Mouse (Mus musculus): ENCODE results near the gene Sipa1l1.

The Sipa1l1 gene

GRCm38 (mm10) chr12:82247371-82248258 lies 78.5 kb downstream of the Sipa1l1 start:
- no peak for DNase-seq (ENCODE audit: low read depth, low spot score)

GRCm38 (mm10) chr12:82248501-82248900 lies 79.4 kb downstream of the Sipa1l1 start:
- no peak for DNase-seq (ENCODE audit: low read depth, low spot score)

GRCm38 (mm10) chr12:82251328-82251727 lies 82.2 kb downstream of the Sipa1l1 start:
- DNase-seq (ENCODE audit: low read depth, low spot score) = no peak

GRCm38 (mm10) chr12:82254076-82254475 lies 85.0 kb downstream of the Sipa1l1 start:
- no peak for DNase-seq (ENCODE audit: low read depth, low spot score)

GRCm38 (mm10) chr12:82256012-82256411 lies 86.9 kb downstream of the Sipa1l1 start:
- no peak for DNase-seq (ENCODE audit: low read depth, low spot score)

- DNase-seq (ENCODE audit: low read depth, low spot score) = no peak
Measured at GRCm38 (mm10) chr12:82256921-82257500, 87.9 kb downstream of the Sipa1l1 start.

GRCm38 (mm10) chr12:82257994-82258785 lies 89.1 kb downstream of the Sipa1l1 start:
- DNase-seq (ENCODE audit: low read depth, low spot score) = no peak

- no peak for DNase-seq (ENCODE audit: low read depth, low spot score)
Measured at GRCm38 (mm10) chr12:82263443-82263842, 94.3 kb downstream of the Sipa1l1 start.

GRCm38 (mm10) chr12:82264083-82264851 lies 95.1 kb downstream of the Sipa1l1 start:
- DNase-seq (ENCODE audit: low read depth, low spot score) = no peak

GRCm38 (mm10) chr12:82265335-82266274 lies 96.5 kb downstream of the Sipa1l1 start:
- no peak for DNase-seq (ENCODE audit: low read depth, low spot score)

GRCm38 (mm10) chr12:82271447-82271846 lies 102.3 kb downstream of the Sipa1l1 start:
- no peak for DNase-seq (ENCODE audit: low read depth, low spot score)

- DNase-seq (ENCODE audit: low read depth, low spot score) = no peak
Measured at GRCm38 (mm10) chr12:82273503-82273902, 104.4 kb downstream of the Sipa1l1 start.

GRCm38 (mm10) chr12:82274576-82274975 lies 105.5 kb downstream of the Sipa1l1 start:
- no peak for DNase-seq (ENCODE audit: low read depth, low spot score)

- DNase-seq (ENCODE audit: low read depth, low spot score) = no peak
Measured at GRCm38 (mm10) chr12:82275767-82276166, 106.6 kb downstream of the Sipa1l1 start.

GRCm38 (mm10) chr12:82276591-82276990 lies 107.5 kb downstream of the Sipa1l1 start:
- DNase-seq (ENCODE audit: low read depth, low spot score) = no peak

- no peak for DNase-seq (ENCODE audit: low read depth, low spot score)
Measured at GRCm38 (mm10) chr12:82284617-82285016, 115.5 kb downstream of the Sipa1l1 start.

- no peak for DNase-seq (ENCODE audit: low read depth, low spot score)
Measured at GRCm38 (mm10) chr12:82285018-82285417, 115.9 kb downstream of the Sipa1l1 start.

GRCm38 (mm10) chr12:82286068-82286467 lies 116.9 kb downstream of the Sipa1l1 start:
- DNase-seq (ENCODE audit: low read depth, low spot score) = no peak

- DNase-seq (ENCODE audit: low read depth, low spot score) = no peak
Measured at GRCm38 (mm10) chr12:82286804-82287203, 117.7 kb downstream of the Sipa1l1 start.

GRCm38 (mm10) chr12:82293545-82294247 lies 124.6 kb downstream of the Sipa1l1 start:
- no peak for DNase-seq (ENCODE audit: low read depth, low spot score)
